Mouse (Mus musculus): ENCODE measurements around the gene Ppp1r2.

The Ppp1r2 gene

DNA sequence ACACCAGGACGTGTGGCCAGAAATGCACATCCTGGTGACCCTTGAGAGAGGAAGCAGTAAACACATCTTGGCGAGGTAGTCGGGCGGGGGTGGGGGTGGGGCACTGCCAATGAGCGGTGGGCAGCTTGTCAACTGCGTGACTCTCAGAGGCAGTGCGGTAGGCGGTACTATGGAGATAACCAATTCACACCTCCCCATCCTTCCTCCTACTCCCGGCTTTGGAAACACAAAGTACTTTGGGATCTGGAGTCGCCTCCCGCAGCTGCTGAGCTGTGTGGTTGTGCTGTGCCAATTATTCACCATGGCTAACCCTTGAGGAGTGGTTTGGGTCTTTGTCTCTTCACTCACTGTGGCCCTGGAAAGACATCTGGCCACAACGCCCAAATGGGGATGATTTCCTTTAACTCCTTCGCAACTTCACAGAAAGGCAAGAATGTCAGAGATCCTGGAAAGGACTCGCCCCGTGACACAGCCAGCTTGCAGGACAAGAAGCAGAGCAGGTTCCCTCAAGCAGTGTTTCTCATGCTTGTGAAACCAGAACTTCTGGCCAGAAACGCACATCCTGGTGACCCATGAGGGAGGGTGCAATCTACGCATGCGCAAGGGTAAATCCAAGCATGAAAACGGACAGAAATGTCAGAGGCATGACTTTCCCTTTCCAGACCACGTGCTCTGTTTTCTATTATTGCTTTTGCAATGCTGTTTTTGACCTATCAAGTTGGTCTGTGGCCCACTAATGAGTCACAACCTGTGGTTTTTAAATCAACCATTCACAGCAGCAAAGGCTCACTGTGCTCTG lies 41.3 kb downstream of the Ppp1r2 start:
- DNase-seq (ENCODE audit: extremely low spot score), result no peak

DNA sequence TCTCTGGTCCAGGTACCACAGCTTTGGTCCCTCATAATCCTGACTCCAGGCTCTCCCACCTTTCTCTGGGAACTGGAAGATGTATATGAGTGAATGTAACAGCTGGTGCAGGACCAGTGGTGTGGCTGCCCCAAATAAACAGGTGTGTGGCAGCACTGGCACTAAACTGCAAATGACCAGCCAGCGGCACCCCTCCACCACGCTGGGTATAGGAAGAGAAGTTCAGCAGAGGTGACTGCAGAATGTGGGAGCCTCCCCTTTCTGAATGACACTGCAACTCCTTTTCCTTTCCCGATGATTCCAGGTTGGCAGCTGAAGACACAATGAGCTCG lies 41.9 kb downstream of the Ppp1r2 start:
- DNase-seq (ENCODE audit: extremely low spot score), result no peak

DNA sequence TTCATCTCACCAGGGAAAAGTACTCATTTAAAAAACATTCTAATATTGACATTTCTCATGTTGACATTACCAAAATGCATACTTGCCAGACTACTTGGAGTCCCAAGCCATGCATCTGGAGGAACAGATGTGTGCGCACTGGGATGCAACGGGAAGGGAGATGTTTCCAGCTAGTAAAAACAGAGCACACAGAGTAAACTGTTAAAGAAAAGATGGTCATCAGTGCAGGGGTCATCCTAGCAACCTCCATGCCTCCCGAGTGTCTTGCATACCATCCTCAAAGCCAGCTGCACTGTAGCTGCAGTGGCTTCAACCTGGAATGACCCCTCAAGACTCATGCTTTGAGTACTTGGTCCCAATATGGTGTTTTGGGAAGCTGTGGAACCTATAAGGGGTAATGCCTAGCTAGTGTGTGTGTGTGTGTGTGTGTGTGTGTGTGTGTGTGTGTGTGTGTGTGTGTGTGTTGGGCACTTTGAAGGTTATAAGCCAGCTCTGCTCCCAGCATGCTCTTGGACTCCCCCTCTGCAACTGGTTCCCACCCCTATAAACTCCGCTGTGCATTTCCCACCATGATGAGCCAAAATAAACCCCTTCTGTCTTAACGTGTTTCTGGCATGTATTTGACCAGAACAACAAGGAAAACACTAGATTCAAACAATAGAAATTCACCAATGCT lies 42.4 kb downstream of the Ppp1r2 start:
- no peak for DNase-seq (ENCODE audit: extremely low spot score)

DNA sequence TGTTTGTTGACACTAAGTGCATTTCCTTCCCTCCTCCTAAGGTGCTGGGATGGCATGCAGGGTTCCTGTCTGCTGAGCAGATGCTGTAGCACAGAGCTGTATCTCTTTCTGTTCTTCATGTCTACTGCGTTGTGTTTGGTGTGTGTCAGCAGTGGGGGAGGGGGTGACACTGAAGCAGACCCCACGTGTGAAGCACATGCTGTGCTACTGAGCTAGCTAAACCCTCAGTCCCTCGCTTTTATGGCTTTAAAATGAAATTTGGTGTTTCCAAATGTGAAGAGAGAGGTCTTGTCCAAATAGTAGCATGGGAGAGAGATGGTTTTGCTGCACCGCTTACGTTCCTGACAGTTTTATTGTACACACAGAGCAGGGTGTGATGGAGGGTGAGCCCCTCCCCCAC lies 43.5 kb downstream of the Ppp1r2 start:
- no peak for DNase-seq (ENCODE audit: extremely low spot score)

DNA sequence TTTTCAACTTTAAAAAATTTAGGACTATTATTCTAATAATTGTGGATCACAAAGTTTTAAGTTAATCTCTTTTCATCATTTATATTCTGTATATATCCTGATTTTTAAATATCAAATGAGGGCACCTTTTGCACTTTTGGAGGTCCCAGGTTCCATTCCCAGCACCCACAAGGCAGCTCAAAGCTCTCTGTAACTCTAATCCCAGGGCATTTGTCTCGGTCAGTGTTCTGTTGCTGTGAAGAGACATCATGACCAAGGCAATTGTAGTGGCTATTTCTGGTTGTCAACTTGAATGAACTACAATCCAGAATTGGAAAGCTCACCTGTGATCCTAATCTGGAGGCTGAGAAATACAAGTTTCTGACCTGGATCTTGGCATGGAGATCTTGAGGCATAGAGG lies 47.3 kb downstream of the Ppp1r2 start:
- no peak for DNase-seq (ENCODE audit: extremely low spot score)

DNA sequence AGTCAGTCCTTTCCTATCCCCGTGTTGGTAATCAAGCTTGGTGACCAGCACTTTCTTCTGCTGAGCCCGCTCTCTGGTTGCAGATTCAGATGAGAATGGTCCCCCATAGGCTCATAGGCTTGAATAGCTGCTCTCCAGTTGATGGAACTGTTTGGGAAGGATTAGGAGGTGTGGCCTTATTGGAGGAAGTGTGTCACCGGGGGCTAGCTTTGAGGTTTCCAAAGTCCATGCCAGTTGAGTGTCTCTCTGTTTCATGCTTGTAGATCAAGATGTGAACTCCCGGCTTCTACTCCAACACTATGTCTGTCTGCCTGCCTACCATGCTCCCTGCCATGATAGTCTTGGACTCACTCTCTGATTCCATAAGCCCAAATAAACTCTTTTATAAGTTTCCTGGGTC lies 59.8 kb downstream of the Ppp1r2 start:
- DNase-seq (ENCODE audit: extremely low spot score), result no peak

DNA sequence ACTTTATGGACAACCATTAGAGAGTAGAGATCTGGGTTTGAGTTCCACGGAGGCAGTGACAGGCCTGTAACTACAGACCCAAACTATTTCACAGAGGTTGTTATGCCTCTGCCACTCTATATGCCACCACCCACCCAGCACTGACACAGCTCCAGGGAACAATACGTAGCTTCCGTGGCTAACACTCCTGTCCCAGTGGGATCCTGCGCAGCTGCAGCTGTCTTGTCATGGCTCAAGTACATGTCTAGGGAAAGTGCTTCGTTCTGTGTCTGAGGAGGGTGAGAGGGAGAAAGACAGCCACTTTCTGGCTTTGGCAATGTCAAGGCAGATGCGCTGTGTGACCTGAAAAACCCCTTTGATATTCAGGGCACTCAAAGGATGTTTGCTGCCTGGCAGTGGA lies 61.6 kb downstream of the Ppp1r2 start:
- no peak for DNase-seq (ENCODE audit: extremely low spot score)

DNA sequence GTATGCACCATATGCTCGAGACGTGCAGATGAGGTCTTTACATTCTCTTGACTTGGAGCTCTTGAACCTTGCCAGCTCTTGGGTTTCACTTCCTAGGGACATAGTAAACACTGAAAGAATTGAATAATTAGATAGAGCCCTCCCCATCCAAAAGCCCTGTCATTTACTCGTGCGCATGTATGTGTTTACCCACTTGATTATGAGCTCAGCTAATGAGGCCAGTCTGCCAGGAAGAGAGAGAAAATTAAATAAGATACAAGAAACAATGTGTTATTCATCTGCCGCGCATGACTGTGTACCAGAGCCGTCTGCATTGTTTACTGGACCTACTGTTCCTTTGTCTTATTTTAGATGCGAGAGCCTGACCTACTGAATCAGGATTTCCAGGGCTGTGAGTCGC lies 63.6 kb downstream of the Ppp1r2 start:
- DNase-seq (ENCODE audit: extremely low spot score), result no peak

DNA sequence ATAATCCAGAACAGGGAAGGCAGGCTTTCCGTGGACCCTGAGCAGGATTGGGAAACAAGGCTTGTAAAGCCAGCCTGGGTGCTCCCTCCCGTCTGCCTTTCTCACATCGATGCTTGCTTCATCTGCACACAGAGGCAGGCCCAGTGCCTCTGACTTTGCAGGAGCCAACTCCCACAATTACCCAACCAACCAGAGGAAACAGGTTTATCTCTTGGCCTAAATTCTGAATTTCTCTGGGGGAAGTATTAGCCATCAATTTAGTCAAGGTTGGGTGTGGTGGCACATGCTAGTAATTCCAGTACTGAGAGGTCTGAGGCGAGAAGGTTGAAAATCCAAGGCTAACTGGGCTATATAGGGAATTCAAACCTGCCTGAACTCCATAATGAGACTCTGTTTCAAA lies 64.6 kb downstream of the Ppp1r2 start:
- no peak for DNase-seq (ENCODE audit: extremely low spot score)

DNA sequence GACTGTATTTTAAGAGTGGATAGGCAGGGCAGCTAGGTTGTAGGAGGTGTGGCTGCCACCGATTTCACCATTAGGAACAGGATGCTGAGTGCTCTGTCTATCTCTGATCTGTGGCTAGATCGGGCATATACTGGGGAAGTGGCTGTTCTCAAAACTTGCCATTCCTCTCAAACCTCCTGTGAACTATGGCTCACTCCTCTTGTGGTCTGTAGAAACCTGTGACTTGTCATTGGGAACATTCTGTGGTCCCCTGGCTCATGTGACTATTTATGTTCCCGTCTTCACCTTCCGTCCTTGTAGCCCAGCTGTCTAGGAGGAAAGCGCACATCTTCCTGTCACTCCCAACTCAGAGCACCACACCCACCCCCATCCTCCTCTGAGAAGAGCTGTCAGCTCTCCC lies 65.2 kb downstream of the Ppp1r2 start:
- DNase-seq (ENCODE audit: extremely low spot score), result no peak

DNA sequence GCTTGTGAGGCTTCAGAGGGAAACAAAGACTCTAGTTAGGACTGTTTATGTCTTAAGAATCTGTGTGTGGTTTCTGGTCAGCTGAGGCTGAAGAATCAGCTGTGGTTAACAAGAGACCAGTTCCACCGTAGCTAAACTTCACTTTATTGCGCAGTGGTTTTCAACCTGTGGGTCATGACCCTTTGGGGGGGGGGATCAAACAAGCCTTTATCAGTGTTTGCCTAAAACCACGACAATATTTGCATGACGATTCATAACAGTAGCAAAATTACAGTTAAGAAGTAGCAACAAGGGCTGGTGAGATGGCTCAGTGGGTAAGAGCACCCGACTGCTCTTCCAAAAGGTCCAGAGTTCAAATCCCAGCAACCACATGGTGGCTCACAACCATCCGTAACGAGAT lies 69.4 kb downstream of the Ppp1r2 start:
- no peak for DNase-seq (ENCODE audit: extremely low spot score)

DNA sequence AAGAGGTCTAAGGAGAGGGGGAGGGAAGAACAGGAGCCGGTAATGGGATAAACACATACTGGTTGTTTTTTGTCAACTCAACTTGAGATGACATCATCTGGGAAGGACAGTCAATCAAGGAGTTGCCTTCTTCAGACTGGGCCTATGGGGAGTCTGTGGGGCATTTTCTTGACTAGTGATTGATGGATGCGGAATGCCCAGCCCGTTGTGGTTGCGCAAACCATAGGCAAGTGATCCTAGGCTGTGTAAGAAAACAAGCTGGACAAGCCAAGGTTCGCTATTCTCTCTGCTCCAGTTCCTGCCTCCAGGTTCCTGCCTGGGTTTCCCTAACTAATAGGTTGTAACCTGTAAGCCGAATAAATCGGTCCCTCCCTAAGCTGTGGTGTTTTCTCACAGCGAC lies 69.9 kb downstream of the Ppp1r2 start:
- no peak for DNase-seq (ENCODE audit: extremely low spot score)

DNA sequence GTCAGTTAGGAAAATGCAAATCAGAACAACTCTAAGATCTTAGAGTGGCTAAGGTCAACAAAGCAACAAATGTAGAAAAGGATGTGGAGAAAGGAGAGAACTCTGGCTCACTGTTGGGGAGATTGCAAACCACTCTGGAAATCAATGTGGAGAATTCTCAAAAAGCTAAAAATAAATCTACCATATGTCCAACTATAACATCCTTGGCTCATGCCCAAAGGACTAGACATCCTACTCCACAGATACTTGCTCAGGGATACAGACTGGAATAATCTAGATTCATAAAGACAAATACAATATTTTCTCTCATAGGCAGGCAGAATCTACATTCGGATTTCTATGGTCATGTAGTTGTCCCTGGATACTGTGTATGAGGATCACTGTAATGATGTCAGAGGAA lies 70.9 kb downstream of the Ppp1r2 start:
- no peak for DNase-seq (ENCODE audit: extremely low spot score)

DNA sequence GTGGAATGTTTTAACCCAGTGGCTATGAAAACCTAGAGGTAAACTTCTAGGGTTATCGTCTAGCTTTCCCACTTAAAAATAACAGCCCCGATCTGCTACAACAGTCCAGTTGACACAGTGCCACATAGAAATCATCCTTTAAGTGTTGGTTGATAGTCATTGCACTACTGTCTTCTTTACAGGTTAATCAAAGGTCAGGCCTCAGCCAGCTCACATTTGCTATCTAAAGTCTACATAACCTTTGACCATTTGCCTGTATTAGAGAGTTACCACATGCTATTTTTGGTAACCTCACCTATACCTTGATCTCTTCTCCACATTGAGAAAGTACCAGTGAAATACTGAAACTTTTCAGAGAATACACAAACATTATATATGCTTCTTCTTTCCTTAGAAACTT lies 73.4 kb downstream of the Ppp1r2 start:
- DNase-seq (ENCODE audit: extremely low spot score), result no peak

Measured in embryo, embryonic 9.5 days (tissue).